Mouse (Mus musculus): ENCODE data around the gene Pak6.
"Not testable (repeated sequence)": the region's sequence is repeated elsewhere in the genome, so short reads cannot be mapped to it uniquely, and the experiment has no call there.

Gene Pak6

GRCm38 (mm10) chr2:118662902-118663803, at the start of gene Pak6:
Gene Pak6, plus strand, starts transcription at chr2:118663303.
- peak; percentile 29 for DNase-seq (ENCODE audit: low spot score)

DNA sequence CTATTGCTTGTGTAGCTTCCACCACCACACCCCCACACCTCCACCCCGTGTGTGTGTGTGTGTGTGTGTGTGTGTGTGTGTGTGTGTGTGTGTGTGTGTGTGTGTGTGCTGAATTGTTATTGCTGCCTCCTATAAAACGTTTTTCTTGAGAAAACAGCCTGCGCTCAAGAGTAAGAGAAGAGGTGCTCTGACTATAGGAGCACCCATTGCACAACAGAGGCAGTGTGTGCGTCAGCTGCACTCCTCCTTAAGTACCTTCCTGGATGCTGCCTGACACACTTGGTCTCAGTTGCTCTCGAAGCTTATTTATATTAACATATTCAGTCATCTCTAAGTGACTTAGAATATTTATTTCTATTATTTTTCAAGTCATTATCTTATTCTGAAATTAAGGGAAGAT, 45.1 kb upstream of the Pak6 start:
- no peak for DNase-seq (ENCODE audit: low spot score)

- DNase-seq (ENCODE audit: low spot score), result no peak
These were observed 43.0 kb upstream of the Pak6 start for GRCm38 (mm10) chr2:118620101-118620500.

GRCm38 (mm10) chr2:118620608-118621007, 42.5 kb upstream of the Pak6 start:
- peak; percentile 12 for DNase-seq (ENCODE audit: low spot score)

- DNase-seq (ENCODE audit: low spot score), result no peak
These were observed 33.8 kb upstream of the Pak6 start for GRCm38 (mm10) chr2:118629276-118629675.

DNA sequence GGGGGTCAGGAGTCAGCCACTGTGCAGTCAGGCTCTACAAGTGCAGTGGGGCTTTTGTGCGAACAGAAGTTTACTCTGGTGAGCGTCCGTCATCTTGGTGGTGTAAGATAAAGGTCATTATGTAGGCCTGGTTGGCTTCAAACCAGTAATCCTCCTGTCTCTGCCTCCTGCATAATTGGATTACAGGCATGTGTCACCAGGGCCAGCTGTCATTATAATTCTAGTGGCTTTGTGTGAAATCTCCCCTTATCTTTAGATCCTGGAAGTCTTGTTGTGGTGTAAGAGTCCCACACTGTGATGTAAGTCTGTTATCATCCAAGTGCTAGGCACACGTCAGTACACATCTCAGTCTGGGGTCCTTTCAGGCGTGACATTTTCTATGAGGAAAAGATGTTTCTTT, 29.7 kb upstream of the Pak6 start:
- DNase-seq (ENCODE audit: low spot score), result no peak

GRCm38 (mm10) chr2:118637258-118637657, 25.8 kb upstream of the Pak6 start:
- no peak for DNase-seq (ENCODE audit: low spot score)

DNA sequence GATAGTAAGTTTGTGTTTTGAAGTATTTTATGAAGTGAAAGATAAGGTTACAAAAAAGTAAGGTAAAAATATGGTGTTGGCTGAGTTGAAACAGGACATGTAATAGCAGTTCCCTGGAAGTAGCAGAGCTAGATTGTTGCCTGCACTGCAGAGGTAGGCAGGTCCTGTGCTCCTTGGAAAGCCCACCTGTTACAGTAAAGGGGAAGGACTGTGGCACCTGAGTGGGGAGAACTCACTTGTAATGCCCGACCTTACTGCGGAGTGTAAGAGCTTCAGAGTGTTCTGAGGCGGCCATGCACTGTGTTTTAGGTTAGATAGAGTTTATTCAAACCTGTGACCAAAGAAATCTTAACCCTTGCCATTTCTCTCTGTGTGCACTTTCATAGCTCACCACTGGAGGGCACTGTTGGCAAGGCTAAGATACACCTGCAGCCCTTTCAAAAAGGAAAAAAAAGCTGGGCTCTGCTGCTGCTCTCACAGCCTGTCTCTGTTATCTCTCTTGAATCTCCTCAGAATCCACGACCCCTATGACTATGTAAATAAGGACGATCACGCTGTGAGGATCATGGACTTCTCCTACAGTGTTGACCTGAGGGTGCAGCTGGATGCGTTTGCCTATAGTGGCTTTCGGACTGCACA, 25.1 kb upstream of the Pak6 start:
- DNase-seq (ENCODE audit: low spot score), result peak; percentile 65

DNA sequence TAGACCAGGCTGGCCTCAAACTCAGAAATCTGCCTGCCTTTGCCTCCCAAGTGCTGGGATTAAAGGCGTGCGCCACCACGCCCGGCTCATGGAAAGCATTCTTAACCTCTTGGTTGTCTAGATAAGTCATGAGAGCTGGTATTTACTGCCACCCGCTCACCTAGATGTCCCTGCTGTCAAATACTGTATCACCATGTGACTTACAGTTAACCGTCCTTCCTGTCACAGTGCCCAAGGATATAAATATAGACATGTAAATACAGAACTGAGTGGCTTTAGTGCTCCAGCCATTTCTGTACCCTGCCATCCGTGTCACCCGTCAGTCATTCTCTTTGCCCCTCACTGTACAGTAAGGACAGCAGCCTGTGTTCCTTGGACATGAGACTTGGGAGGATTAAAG, 24.4 kb upstream of the Pak6 start:
- DNase-seq (ENCODE audit: low spot score), result no peak

DNA sequence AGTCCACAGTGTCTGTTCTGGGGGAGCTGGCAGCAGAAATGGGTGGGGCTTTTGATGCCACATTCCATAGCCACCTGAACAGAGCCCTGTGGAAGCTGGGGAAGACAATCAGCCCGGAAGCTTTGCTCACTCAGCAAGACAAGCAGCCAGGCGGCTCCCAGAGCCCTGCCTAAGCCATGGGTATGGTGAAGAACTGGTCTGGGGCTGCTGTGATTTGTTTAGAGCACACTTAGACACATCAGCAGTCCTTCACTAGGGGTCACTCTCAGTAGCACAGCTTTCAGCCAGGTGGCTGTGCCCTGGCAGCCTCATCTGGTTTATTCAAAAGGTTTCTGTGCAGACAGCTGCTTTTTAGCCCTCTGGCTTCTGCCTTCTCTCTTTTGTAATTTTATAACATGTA, 22.0 kb upstream of the Pak6 start:
- DNase-seq (ENCODE audit: low spot score), result no peak

DNA sequence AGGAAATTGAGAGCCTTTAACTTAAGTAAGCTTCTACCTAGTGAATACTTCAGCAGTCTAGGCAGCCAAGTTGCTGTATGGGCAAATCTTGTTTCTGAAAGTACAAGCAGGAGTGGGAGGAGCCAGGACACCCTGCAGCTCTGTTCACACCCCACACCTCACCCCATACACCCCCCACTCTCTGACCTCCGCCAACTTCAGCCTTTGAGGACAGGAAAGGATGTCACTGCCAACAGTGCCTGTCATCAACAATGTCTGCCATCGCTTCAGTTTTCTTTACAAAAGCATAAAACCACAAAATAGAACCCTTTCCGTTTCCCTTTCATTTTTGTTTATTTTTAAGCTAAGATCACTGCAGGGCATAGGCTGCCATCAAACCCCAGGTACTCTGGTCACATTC, 20.7 kb upstream of the Pak6 start:
- no peak for DNase-seq (ENCODE audit: low spot score)

GRCm38 (mm10) chr2:118642942-118643341, 20.2 kb upstream of the Pak6 start:
- no peak for DNase-seq (ENCODE audit: low spot score)

GRCm38 (mm10) chr2:118646665-118647064, 16.4 kb upstream of the Pak6 start:
- DNase-seq (ENCODE audit: low spot score), result no peak

GRCm38 (mm10) chr2:118650697-118651096, 12.4 kb upstream of the Pak6 start:
- not testable (repeated sequence) for DNase-seq (ENCODE audit: low spot score)

- no peak for DNase-seq (ENCODE audit: low spot score)
These were observed 6.3 kb upstream of the Pak6 start for GRCm38 (mm10) chr2:118656688-118657281.

GRCm38 (mm10) chr2:118658457-118658856, 4.6 kb upstream of the Pak6 start:
- peak; percentile 61 for DNase-seq (ENCODE audit: low spot score)

DNA sequence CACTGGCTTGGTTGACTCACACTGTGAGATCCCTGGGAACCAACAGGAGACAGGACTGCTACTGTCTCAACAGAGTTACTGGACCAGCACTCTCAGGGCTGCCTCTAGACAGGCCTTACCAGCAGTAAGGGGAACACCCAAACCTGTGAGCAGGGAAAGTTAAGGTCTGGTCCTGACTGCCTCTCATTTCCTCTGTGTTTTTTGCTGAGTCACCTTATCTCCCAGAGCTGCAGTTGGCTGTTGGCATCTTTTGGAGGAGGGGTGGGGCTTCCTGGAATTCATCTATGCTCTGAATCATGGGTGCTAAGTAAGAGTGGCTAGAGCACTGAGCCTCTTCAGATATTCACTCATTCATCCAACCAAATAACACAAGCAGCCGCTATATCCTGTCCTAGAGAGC, 4.0 kb upstream of the Pak6 start:
- DNase-seq (ENCODE audit: low spot score), result peak; percentile 65

DNA sequence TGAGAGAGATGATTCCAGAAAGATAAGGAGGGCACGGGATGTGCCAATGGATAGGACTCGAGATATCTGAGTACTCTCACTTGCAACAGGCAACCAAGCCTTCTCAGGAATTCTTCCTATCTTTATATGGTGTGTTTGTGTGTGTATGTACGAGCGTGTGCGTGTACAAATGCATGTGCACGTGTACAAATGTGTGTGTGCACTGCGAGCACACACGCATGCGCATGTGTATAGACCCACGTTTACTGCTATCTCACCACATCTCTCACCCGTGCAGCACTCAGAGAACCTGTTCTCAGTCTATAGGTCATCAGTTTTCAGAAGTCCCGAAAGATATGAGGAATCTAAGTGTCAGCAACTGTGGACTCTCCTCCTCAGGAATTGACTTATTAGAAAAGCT, 3.6 kb upstream of the Pak6 start:
- DNase-seq (ENCODE audit: low spot score), result no peak

DNA sequence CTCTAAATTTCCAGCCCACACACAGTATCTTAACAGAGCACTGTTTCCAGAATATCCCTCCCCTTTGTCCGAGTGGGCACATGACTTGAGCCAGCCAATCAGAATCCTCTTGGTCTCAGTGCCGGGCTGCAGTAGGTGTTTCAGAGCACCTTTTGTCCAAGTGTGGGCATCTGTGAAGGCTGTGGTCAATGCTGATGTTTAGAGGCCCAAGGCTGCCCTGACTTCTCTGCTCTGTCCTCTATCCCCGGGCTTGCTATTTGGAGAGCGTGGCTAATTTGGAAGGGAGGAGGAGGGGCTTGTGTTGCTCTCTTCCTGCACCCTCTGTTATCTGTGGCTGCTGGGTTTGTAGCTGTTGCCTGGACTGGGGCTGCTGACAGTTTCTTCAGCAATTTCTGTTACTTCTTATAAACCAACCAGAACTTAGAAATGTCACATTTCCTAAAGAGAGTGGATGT, 3.1 kb upstream of the Pak6 start:
- peak; percentile 73 for DNase-seq (ENCODE audit: low spot score)

DNA sequence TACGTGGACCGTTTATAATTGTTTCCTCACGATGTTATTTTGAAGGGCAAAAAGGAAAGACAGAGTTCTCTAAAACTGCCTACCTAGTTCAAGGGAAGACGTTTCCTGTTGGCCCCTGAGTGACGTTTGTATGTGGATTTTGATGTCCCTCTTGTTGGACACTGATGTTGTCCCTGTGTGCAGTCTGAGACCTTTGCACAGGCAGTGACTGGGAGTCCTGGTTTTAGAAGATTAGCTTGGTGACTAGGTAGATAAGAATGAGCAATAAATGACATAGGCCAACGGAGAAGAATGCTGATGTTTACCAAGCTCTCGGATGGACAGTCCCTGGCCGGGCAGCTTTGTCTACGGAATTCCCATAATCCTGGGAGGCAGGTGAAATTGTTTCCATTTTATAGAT, 1.2 kb upstream of the Pak6 start:
- DNase-seq (ENCODE audit: low spot score), result no peak

DNA sequence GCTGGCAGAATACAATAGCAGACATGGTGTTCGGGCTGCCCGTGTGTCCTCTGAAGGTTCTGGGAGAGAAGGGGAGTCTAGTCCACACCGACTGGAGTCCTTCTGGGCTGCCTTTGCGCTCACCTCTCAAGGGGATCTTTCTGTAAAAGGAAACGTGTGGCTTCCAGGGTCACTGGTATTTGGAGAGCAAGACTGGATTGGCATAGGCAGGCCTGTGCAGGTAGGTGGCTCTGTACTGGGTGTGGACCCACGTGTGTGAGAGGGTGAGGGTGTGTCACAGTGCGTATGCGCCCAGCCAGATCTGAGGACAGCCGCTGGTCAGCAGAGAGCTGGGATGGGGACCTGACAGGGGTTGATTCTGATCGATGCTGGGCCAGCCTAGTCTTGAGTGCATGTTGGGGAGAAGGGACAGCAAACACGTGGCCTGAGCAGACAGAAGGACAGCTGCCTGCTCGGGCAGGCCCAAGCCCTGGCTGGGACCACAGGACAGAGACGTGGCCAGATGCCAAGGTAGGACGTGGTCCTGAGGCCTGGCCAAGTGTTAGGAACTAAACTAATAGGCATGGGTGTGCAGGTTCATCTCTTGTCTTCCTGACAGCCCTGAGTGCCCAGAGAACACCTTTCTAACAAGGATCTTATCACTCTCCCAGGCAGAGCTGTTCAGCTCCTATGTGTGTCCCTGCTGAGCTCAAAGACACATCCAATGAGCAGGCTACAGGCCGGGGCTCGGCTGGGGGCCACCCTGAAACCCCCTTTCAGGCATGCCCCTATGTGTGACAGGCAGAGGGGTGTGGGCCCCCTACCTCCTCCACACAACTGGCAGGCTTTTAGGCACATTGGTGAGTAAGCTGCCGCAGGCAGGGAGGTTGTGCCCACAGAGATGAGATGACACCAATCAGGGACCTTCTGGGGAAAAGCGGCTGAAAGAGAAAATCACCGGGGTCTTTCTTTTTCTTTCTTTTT, 982 bp downstream of the Pak6 start:
- DNase-seq (ENCODE audit: low spot score), result peak; percentile 15

GRCm38 (mm10) chr2:118664975-118665516, 1.9 kb downstream of the Pak6 start:
- no peak for DNase-seq (ENCODE audit: low spot score)
